In genomic region chr16:92498589-92498981, GRCm38 (mm10) we compare ENCODE assay signal across 8 mouse cellular contexts. TPM values are rescaled to one million over a fixed set of nuclear protein-coding genes. Genes with fewer than 3 reads are reported as not detected.
DNase-seq lines count a peak whose midpoint lies in the region; ATAC-seq lines count a peak whose summit lies in the region.

No protein-coding gene starts in this region.

- under 1% methylated on average over 34 of the region's 34 CpGs for WGBS in heart, embryonic 15.5 days
- WGBS in embryonic facial prominence, embryonic 11.5 days: under 1% methylated on average over 34 of the region's 34 CpGs
- WGBS in midbrain, embryonic 15.5 days: under 1% methylated on average over 34 of the region's 34 CpGs

- H3K9ac ChIP-seq in heart, embryonic 15.5 days: peak overlapping the region; percentile 55
- peak overlapping the region; percentile 40 for H3K9ac ChIP-seq in embryonic facial prominence, embryonic 11.5 days (replicated peaks; ENCODE audit: low read length)
- H3K9ac ChIP-seq in midbrain, embryonic 15.5 days: peak overlapping the region; percentile 47

- H3K4me2 ChIP-seq in heart, embryonic 15.5 days: peak overlapping the region; percentile 96
- peak overlapping the region; percentile 87 for H3K4me2 ChIP-seq in embryonic facial prominence, embryonic 11.5 days (ENCODE audit: low read depth, low read length)
- H3K4me2 ChIP-seq in midbrain, embryonic 15.5 days: peak overlapping the region; percentile 90

- no peak for DNase-seq in heart, adult 8-10 months (ENCODE audit: low spot score)
- peak; percentile 40 for DNase-seq in embryonic facial prominence, embryonic 11.5 days (ENCODE audit: low spot score)
- peak; percentile 23 for DNase-seq in kidney, postnatal 10 days
- DNase-seq in urinary bladder, adult 2 months (ENCODE audit: low spot score): no peak
- no peak for DNase-seq in urinary bladder, postnatal 14 days (ENCODE audit: low spot score)

- peak overlapping the region; percentile 64 for H3K4me3 ChIP-seq in heart, embryonic 15.5 days
- H3K4me3 ChIP-seq in embryonic facial prominence, embryonic 11.5 days (ENCODE audit: low read depth, low read length): peak overlapping the region; percentile 43
- peak overlapping the region; percentile 48 for H3K4me3 ChIP-seq in midbrain, embryonic 15.5 days

- no peaks in the 10 kb centered on the region for H3K36me3 ChIP-seq in heart, embryonic 15.5 days
- H3K36me3 ChIP-seq in embryonic facial prominence, embryonic 11.5 days (replicated peaks; ENCODE audit: control insufficient read depth, insufficient read depth, low read depth, low read length): no peaks in the 10 kb centered on the region
- H3K36me3 ChIP-seq in midbrain, embryonic 15.5 days (replicated peaks): no peaks in the 10 kb centered on the region

- 0 out of 2 replicates have a peak, but pooled peaks have one; percentile 29 for ATAC-seq in heart, embryonic 15.5 days (replicated peaks; ENCODE audit: insufficient number of reproducible peaks, insufficient read depth, low FRiP score, low read depth)
- peak; percentile 49; the same call in 1 of the 2 replicates for ATAC-seq in embryonic facial prominence, embryonic 11.5 days (replicated peaks; ENCODE audit: insufficient number of reproducible peaks, low FRiP score, low TSS enrichment, low read depth)
- ATAC-seq in midbrain, embryonic 15.5 days (replicated peaks): 0 out of 2 replicates have a peak, but pooled peaks have one; percentile 42
- ATAC-seq in erythroid progenitor cell, adult 5-6 weeks (replicated peaks; ENCODE audit: low FRiP score, poor library complexity, severe bottlenecking): no peak

- peaks cover 25% of the 10 kb centered on the region for H3K4me1 ChIP-seq in heart, embryonic 15.5 days (replicated peaks)
- no peaks in the 10 kb centered on the region; the same call in 1 of the 2 replicates for H3K4me1 ChIP-seq in embryonic facial prominence, embryonic 11.5 days (ENCODE audit: control insufficient read depth, insufficient read depth, low read length)
- H3K4me1 ChIP-seq in midbrain, embryonic 15.5 days: peaks cover 13% of the 10 kb centered on the region

- no peaks in the 10 kb centered on the region for H3K9me3 ChIP-seq in heart, embryonic 15.5 days (replicated peaks)
- H3K9me3 ChIP-seq in embryonic facial prominence, embryonic 11.5 days (replicated peaks; ENCODE audit: control insufficient read depth, low read length): no peaks in the 10 kb centered on the region
- H3K9me3 ChIP-seq in midbrain, embryonic 15.5 days: no peaks in the 10 kb centered on the region

- no peak overlapping the region for H3K27ac ChIP-seq in heart, embryonic 15.5 days
- no peak overlapping the region for H3K27ac ChIP-seq in embryonic facial prominence, embryonic 11.5 days (replicated peaks; ENCODE audit: low read depth, low read length)
- H3K27ac ChIP-seq in midbrain, embryonic 15.5 days: no peak overlapping the region

- H3K27me3 ChIP-seq in heart, embryonic 15.5 days: peaks cover 46% of the 10 kb centered on the region
- peaks cover 26% of the 10 kb centered on the region for H3K27me3 ChIP-seq in embryonic facial prominence, embryonic 11.5 days (ENCODE audit: control insufficient read depth, insufficient read depth, low read length)
- H3K27me3 ChIP-seq in midbrain, embryonic 15.5 days (replicated peaks): peaks cover 35% of the 10 kb centered on the region

RNA-seq across cellular contexts. Expression of gene Clic6, which starts 13.0 kb away (rescaled TPM):
- polyA plus RNA-seq in heart, embryonic 15.5 days (2015; fragmentation: Nextera tagmentation; extraction: Ambion mirVana): 1.8 and 2.9 TPM in 2 replicates
- total RNA-seq in heart, adult 8-10 months (2022): under 1 TPM; 0.34 to 0.63 (median 0.41) TPM
- polyA plus RNA-seq in embryonic facial prominence, embryonic 11.5 days (2014; fragmentation: Nextera tagmentation; extraction: Ambion mirVana): 1.2 and 1.9 TPM in 2 replicates
- 3.2 and 3.7 TPM in 2 replicates for polyA plus RNA-seq in midbrain, embryonic 15.5 days (2015; fragmentation: Nextera tagmentation; extraction: Ambion mirVana)
- 0.25 and 0.27 TPM in 2 replicates for polyA plus RNA-seq in urinary bladder, adult 2 months (2012; rRNA removed)
- total RNA-seq in erythroid progenitor cell, adult 5-6 weeks (2015; ENCODE audit: low replicate concordance): not detected in 2 replicates
- not detected in 2 replicates for total RNA-seq in erythroid progenitor cell, adult 5-6 weeks (2017; ENCODE audit: low replicate concordance)

RNA-seq across cellular contexts. Expression of gene Rcan1, which starts 27.9 kb away (rescaled TPM):
- 85.3 and 94.4 TPM in 2 replicates for polyA plus RNA-seq in heart, embryonic 15.5 days (2015; fragmentation: Nextera tagmentation; extraction: Ambion mirVana)
- total RNA-seq in heart, adult 8-10 months (2022): 100 to 1,000 TPM in 1 of 4 experiments, 10 to 100 TPM in 3; 51.0 to 123 (median 71.2) TPM
- polyA plus RNA-seq in embryonic facial prominence, embryonic 11.5 days (2014; fragmentation: Nextera tagmentation; extraction: Ambion mirVana): 36.6 and 42.0 TPM in 2 replicates
- polyA plus RNA-seq in midbrain, embryonic 15.5 days (2015; fragmentation: Nextera tagmentation; extraction: Ambion mirVana): 82.1 and 82.9 TPM in 2 replicates
- 24.9 and 26.4 TPM in 2 replicates for polyA plus RNA-seq in urinary bladder, adult 2 months (2012; rRNA removed)
- 3.4 and 3.6 TPM in 2 replicates for total RNA-seq in erythroid progenitor cell, adult 5-6 weeks (2015; ENCODE audit: low replicate concordance)
- 1.0 and 3.9 TPM in 2 replicates for total RNA-seq in erythroid progenitor cell, adult 5-6 weeks (2017; ENCODE audit: low replicate concordance)

Comparison
In these comparisons a context has a peak if more than half of its experiments do, and no peak if none do; other contexts are left out.
1. DNase-seq: peak in embryonic facial prominence, embryonic 11.5 days (single experiment) and kidney, postnatal 10 days (single experiment); none in heart, adult 8-10 months (single experiment), urinary bladder, adult 2 months (single experiment) and urinary bladder, postnatal 14 days (single experiment).
2. Peak in every context shown above with its lines, with median percentiles within 50 percentile points of each other: H3K4me2 ChIP-seq, H3K4me3 ChIP-seq and H3K9ac ChIP-seq.